Mouse (Mus musculus): ENCODE measurements around the gene Nsd2.

DNA sequence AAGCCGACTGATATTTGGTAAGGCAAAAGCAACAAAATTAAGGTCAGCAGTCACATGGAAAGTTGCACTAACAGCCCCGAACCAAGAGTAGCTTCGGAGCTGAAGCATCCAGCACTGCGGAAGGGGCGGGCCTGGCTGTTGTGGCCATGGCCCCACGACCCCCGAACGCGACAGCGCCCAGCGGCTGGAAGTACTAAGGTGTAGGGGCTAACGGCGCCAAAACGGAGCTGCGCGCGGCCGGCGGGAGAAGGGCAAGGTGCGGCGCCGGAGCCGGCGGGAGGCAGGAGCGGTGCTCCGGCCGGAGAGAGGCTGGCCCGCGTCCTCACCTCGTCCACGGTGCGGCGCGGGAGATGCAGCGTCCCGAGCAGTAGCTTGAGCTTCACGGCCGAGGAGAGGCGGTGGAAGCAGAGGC is 115.2 kb downstream of the Nsd2 start:
- no peak for TF ChIP-seq CTCF (conservative IDR thresholded peaks at IDR 0.05; ENCODE audit: insufficient read depth, insufficient read length, low read depth, low read length)
- TF ChIP-seq POLR2A (IDR thresholded peaks at IDR 0.05; ENCODE audit: low read depth, low read length) = no peak
